Mouse (Mus musculus): ENCODE measurements around the gene Kif5a.

The Kif5a gene

DNA sequence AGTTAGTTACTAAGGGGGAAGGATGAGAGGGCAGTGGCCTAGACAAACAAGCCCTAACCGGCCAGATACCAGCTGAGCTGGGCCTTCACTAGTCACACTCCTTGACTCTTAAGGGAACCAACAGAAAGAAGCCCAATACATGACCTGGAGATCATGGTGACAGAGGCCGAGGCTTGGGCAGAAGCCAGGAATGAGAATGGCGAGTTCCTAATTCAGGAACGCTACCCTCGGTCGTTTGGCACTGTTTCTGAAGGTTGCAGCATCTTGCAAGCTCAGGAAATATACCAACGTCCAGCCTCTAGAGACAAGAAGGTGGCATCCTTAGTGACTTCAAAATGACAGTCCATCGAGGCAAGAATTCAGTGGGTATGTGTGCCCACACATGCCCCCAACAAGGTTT, 1.2 kb upstream of the Kif5a start:
- DNase-seq: no peak

DNA sequence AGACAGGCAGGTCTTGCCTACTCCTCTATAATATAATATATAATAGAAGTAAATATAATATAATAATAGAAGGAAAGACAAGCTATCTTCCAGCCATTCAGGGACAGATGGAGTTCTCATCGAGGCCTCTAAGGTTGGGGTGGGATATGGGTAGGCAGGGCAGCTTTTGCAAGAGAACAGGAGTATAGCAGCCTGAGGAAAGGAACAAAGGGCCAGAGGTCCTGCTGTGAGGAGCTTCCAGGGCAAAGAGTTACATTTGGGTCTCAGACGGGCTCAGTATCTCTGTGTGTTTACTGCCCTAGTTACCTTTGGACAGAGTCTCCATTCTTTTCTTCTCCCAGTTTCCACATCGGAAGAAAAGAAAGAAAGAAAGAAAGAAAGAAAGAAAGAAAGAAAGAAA, 483 bp upstream of the Kif5a start:
- no peak for DNase-seq

GRCm38 (mm10) chr10:127261706-127262547, 1.2 kb downstream of the Kif5a start:
- no peak for DNase-seq

DNA sequence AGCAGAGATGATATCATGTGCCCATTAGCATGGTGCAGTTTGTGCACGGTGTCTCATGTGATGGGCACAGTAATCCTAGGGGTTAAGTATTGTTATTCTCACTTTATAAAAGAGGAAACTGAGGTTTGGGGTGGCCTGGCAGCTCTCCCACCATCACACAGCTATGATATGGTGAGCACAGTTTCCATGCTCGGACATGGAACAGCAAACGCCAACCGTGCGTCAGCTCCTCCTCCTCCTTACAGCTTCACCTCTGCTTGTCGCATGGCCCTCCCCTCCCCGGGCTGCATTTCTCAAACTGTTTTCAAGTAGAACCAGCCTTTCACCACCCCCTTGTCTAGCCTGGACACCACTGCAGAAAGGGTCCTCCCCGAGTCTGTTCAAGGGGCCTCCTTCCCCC, 4.7 kb downstream of the Kif5a start:
- DNase-seq: no peak

DNA sequence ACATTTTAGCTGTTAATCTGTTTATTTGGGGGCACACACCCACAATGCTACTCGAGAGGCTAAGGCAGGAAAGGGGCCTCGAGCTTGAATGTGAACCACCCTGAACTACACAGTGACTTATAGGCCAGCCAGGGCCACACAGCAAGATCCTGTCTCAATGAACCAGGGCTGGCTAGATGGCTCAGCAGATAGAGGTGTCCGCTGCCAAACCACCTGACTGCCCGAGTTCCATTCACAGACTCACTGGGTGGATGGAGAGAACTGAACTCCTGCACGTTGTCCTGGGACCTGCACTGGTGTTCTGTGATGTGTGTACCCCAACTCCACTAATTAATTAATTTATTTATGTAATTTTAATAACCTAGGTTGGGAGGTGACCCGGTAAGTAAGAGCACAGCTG, 5.4 kb downstream of the Kif5a start:
- no peak for DNase-seq

GRCm38 (mm10) chr10:127255625-127256345, 7.4 kb downstream of the Kif5a start:
- peak; percentile 52 for DNase-seq

DNA sequence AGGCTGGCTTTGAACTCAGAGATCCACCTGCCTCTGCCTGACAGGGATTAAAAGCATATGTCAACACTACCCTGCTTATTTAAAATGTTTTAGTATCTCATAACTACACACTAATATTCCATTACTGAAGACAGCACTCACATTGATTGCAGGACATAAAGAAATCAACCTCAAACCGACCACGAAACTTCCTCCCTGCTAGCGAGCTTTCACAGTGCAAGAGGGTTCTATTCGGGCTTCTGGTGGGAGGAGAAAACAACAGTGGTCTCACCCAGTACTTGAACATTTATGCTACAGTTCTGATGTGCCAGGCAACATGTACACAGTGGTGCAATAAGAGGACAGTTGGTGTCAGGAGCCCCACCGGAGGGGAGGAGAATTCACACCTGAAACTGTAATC, 12.3 kb downstream of the Kif5a start:
- no peak for DNase-seq

DNA sequence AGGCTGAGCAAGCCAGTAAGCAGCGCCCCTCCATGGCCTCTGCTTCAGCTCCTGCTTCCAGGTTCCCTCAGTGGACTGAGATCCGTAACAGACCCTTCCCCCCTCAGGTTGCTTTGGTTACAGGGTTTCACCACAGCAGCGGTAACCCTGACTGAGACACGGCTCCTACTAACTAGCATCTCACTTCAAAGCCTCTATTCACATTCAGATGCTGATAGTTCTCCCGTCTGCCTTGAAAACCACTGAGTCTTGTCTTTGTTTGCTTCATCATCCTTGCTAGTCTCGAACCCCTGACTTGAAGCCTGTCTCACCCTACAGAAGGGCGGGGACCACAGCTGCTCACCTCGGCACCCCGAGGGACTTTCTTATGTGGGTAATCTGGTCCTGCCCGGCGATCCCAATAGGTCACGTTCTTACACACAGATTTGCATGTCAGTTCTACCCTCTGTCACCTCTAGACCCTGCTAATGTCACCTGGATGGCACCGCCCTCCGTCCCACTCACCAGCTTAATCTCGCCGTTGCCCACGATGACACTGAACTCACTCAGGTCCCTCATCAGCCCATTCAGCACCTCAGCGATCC, 24.8 kb downstream of the Kif5a start:
- DNase-seq: no peak

GRCm38 (mm10) chr10:127236541-127236940, 26.6 kb downstream of the Kif5a start:
- no peak for DNase-seq

DNA sequence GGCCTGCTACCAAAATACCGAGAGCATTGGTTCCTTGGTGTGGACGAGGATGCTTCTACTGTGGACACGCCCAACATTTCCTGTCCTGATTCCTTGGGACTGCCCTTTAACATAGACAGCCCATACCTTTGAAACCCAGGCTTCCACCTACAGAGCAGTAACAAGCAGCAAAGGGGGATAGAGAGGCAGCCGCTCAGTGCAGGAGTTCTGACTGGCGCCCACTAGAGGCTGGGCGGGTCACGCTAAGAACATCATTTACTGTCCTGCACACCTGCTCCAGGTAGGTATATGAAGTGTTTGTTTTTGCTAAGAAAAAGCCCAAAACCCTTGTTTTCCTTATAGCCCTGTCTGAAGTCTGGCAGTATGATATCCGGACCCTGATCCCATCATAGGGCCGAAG, 30.0 kb downstream of the Kif5a start:
- DNase-seq: no peak

DNA sequence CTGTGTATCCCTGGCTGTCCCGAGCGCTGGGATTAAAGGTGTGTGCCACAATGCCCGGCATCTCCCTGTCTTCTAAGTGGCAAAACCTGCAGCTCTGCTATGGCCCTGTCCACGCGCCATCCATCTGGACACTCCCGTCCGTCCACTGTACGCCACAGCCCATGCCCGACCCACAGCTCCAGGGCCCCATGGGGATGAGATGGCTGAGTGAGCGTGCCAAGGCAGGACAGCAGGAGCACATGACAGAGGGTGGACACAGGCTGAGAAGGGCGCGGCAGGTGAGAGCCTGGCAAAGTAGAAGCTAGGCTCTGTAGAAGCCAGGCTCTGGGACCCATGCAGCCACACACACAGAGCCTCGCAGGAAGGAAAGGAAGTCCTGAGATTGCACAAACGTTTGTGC, 31.4 kb downstream of the Kif5a start:
- no peak for DNase-seq

DNA sequence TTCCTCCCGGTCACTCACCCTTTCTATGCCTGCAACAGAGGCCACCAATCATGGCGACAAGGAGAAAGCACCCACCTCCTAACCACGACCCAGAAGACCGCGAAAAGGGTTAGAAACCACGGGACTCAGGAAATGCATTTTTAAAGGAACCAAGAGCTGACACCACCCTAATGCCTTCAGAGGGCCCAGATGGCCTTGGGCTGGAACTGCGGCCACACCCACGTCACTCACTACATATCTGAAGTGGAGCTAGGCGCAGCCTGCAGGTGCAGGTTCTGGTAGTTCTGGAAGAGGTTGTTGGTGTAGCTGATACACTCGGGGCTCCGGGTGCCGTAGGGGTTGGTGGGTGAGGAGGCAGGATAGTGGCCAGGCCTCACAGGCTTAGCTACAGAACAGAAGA, 32.5 kb downstream of the Kif5a start:
- DNase-seq: no peak

DNA sequence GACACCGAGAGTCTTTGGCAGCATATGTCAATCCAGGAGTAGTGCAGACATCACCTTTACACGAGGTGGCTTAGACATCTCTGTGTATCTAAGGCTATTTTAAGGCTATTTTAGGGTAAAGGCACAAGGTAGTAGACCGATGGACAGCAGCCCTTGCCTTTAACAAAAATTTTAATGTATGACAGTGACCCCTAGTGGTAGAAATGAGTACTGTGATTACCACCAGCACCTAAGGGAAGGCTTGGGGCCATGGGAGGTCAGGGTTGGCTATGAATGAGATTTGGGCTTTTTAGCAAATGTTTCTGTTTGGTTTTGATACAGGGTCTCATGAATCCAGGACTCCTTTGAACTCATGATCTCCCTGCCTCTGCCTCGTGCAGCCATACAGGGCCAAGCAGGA, 34.3 kb downstream of the Kif5a start:
- DNase-seq: peak; percentile 45

DNA sequence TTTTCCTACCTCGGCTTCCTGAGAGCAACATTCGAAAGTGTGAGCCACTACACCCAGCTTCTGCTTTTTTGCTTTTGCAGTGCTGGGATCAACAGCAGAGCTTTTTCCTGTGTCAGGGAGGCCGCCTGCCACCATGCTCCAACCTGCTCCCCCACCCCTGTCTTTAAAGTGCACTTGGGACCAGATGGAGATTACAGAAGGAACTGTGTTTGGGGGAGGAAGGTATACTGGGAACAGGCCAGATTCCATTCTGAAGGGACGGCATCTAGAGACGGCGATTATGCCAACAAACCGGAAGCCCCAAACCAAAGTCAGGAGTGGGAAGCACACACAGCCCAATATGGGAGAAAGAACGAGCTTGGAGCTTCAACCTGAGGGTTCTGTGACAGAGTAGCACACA, 36.0 kb downstream of the Kif5a start:
- DNase-seq: no peak

DNA sequence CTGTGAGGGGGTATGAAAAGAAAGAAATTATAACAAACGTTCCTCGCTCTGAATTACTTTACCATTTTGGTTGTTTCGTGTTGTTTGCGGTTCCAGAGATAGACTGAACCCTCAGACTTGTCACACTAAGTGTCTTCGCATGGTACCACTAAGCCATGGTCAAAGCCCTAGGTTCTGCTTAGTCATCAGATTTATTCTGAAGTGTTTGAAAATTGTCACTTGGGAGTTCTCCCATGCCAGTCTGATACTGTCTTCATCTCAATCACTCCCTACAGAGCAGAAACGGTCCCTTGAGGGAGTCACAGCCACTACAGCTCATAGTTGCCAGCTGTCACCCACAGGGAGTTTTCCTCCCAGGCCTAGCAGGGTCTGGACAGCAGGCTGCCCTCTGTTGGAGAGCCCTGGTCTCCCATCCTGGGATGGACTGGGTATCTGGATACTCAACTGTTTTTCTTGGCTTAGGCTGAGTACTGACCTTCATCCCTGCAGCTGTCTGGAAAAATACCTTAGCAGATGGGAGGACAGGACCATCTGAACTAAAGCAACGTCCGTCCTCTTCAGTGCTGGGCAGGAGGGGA, 36.7 kb downstream of the Kif5a start:
- peak; percentile 39 for DNase-seq

GRCm38 (mm10) chr10:127225732-127226131, 37.4 kb downstream of the Kif5a start:
- DNase-seq: no peak

DNA sequence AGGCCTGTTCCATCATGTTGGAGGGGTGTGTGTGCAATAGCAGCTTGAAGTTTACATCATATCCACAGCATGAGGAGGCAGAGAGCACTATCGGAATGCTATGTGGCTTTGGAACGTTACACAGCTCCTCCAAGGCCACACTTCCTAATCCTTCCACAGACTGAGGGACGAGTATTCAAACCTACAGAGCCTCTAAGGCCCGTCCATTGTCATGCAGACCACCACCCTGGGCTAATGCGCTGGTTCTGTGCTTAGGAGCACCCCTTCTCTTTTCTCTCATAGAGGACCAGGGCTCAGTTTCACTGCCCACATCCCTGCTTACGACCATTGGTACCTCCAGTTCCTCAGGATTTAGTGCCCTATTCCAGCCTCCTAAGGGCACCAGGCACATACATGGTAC, 37.9 kb downstream of the Kif5a start:
- DNase-seq: no peak

- DNase-seq: no peak
Observed at GRCm38 (mm10) chr10:127218339-127218738, 44.8 kb downstream of the Kif5a start.

DNA sequence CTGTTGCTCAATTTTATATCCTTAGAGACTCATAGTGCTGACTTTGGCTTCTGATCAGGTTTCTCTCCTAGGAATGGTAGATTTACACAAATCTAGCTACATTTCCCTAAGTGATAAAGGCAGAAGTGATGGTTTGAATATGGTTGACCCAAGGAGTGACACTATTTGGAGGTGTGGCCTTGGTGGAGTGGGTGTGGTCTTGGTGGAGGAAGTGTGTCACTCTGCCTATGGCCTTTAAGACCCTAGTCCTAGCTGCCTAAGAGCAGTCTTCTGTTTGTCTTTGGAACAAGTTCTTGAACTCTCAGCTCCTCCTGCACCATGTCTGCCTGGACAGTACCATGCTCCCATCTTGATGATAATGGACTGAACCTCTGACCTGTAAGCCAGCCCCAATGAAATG, 46.0 kb downstream of the Kif5a start:
- no peak for DNase-seq

GRCm38 (mm10) chr10:127216456-127216855, 46.7 kb downstream of the Kif5a start:
- DNase-seq: no peak

- no peak for DNase-seq
Observed at GRCm38 (mm10) chr10:127214422-127214803, 48.7 kb downstream of the Kif5a start.

DNA sequence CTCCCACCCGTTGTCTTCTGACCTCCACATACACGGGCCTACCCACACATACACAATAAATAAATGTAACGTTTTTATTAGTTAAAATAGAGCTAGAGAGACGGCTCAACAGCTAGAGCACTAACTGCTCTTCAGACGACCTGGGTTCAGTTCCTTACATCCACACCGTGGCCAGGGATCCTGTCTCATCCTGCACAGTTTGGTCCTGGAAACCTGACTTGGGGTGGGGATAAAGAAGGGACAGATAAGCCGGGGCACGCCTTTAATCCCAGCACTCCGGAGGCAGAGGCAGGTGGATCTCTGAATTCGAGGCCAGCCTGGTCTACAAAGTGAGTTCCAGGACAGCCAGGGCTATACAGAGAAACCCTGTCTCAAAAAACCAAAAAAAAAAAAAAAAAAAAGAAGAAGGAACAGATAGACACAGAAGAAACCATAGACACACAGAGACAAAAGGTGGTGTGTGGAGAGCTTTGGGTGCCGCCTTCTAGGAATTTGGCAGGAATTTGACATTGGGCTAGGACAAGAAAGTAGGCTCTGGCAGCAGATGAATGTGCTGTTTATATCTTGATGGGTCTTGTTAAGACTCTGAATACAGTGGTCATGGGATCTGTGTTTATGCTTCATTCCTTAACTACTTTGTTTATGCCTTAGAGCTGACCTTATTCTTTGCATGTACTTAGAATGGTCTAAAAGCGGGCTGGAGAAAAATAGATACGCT, 49.3 kb downstream of the Kif5a start:
- DNase-seq: no peak

DNA sequence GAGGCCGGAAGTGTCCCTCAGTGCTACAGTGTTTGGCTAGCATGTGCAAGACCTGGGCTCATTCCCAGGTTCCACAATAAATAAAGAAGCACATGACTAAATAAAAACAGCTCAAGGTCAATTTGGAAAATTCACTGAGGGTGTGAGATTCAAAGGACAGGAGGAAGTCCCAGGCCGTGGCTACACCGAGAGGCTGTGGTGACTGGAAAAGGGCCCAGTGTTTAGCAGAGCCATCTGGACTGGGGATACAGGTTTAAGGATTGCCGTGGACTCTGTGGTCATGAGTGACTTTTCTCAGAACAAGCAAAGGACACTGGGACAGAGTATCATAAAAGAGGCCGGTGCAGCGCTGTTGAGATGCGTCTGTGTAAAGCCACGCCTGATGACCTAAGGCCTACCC, 49.9 kb downstream of the Kif5a start:
- DNase-seq: no peak
